Mouse (Mus musculus): ENCODE results near the gene Lmod1.
"Not testable (repeated sequence)": the region's sequence is repeated elsewhere in the genome, so short reads cannot be mapped to it uniquely, and the experiment has no call there.

Gene Lmod1

GRCm38 (mm10) chr1:135361491-135361890 lies 36.9 kb downstream of the Lmod1 start:
- no peak for DNase-seq (ENCODE audit: low read depth, low spot score)

DNA sequence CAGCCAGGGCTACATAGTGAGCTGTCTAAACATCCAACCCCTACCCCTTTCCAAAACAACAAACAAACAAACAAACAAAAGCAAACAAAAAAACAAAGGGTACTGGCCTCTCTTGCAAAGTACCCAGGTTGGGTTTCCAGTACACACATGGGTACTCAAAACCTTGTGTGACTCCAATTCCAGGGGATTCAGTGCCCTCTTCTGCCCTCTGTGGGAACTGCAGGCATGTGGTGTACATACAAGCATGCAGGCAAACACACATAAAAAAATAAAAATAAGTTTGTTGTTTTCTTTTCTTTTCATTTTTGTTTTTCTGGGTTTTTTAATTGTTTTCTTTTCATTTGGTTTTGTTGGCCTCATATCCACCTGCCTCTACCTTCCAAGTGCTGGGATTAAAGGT lies 37.5 kb downstream of the Lmod1 start:
- DNase-seq (ENCODE audit: low read depth, low spot score), result no peak

- no peak for DNase-seq (ENCODE audit: low read depth, low spot score)
Measured at GRCm38 (mm10) chr1:135363446-135363845, 38.8 kb downstream of the Lmod1 start.

DNA sequence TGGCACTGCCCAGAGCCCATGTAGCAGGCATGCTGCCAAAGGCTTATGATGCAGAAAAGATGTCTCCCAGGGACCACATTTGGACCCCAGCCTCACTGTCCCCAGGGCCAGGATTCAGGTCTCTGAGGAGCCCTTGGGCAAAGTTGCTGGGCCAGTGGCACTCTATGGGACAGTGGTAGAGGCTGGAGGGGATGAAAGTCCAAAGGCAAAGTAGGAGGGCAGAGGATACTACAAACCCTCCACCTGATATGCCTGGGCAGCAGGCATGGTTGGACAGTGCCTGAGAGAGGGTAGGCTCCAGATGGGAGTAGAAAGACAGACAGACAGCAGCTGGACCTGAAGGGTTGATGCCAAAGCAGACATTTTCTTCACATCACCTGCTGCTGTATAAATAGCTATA lies 41.8 kb downstream of the Lmod1 start:
- no peak for DNase-seq (ENCODE audit: low read depth, low spot score)

DNA sequence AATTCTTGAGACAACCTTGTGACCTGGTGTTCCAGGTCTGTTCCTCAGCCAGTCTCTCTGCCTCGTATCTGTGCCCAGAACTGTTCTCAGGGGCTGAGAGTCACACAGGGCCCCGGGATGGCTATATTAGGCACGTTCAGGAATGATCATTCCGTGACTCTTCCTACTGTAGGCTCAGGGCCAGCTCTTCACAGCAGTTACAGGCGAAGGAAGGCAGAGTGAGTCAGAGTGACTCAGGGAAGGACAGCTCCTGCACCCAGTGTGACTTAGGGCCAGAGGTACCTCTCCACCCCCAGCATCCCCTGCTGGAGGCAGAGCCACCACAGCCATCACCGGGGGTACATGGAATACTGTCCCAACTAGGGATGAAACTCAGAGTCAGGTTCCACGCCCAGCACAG lies 42.4 kb downstream of the Lmod1 start:
- DNase-seq (ENCODE audit: low read depth, low spot score), result peak; percentile 92

DNA sequence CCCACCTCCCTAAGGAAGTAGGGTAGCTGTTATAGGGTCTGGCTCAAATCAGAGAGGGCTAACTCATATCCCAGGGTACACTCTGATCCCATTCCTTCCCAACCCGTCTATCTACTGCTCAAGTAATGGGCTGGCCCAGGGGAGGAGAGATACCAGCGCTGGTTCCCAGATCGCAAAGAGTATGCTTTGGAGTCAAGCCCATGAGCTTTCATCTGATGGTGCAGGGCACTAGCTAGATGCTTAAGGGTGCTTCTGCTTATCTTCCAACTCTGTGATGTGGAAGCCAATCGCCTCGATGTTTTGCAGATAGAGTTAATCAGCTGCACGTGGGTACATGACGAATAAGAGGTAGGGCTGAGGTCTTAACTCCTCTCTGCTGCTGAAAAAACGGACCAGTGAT lies 43.0 kb downstream of the Lmod1 start:
- DNase-seq (ENCODE audit: low read depth, low spot score), result peak; percentile 40

DNA sequence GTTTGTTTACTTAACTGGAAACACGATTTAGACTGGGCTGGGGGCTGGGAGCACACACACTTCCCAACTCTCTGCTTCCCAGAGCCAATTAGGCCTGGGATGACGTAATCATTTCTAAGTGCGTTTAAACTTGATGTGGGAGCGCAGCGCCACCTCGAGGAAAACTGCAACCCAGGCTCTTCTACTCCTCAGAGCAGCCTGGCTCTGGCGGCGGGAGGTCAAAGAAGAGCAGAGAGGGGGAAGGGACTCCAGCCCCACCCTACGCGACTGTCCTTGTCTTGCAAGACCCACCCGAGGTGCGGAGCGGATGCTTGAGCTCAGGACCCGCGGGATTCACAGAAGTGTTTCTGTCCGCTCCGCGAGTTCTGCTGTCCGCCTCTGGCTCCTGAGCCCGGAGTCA lies 43.6 kb downstream of the Lmod1 start:
- DNase-seq (ENCODE audit: low read depth, low spot score), result peak; percentile 95

DNA sequence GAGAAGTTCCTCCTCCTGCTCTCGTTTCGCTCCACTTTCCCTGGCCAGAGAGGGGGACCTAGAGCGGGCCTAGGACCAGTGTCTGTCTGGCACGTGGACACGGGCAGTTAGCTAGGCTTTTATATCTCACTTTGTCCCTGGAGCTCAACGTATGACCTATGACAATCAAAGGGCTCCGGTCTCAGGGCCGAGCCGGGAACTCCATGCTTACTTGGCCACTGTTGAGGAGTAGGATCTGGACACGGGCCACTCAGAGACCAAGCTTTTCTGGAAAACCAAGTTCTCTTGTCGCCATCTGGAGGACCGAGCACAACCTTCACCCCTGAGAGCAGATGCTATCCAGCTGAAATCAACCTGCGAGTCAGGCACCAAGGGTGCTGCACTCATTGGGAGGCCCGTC lies 44.4 kb downstream of the Lmod1 start:
- DNase-seq (ENCODE audit: low read depth, low spot score), result peak; percentile 87

DNA sequence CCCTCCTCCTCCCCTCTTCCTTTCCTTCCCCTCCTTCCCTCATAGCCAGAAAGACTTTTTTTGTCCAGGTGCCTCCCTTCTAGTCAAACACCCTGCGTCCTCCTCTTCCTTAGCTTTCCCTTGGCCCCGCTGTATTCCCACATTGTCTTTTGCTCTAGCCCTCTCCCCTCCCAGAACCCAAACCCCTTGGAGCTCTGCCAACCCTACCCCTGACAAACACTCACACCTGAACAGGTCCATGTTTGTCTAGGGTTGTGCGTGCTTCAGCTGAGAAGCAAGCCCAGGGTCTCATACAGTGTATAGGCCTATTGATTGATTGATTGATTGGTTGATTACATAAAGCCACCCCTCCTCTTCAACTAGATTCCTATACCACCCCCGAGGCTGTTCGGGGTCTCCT lies 44.8 kb downstream of the Lmod1 start:
- DNase-seq (ENCODE audit: low read depth, low spot score), result no peak

DNA sequence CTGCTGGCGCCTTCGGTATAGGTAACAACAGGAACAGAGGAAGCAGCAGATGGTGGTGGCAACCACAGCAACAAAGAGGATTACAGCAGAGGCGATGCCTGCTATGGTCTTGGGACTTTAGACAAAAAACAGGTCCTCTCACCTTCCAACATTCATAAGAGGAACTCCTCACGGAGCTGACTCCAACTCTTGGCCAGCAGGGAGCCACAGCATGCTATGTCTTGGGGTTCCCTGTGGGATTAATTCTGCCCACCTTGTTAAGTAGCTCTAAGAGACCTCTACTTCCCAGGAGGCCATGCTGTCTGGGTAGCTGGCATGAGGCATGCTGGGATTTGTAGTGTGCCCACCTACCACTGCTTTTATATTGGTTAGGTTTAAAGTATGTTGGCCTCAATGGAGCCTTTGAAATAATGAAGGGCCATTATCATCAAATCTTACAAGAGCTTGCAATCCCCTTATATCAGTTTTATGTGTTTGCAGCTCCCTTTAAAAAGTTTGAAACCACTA lies 48.6 kb downstream of the Lmod1 start:
- DNase-seq (ENCODE audit: low read depth, low spot score), result no peak

- peak; percentile 61 for DNase-seq (ENCODE audit: low read depth, low spot score)
Measured at GRCm38 (mm10) chr1:135374175-135374867, 49.7 kb downstream of the Lmod1 start.

GRCm38 (mm10) chr1:135374868-135375581 lies 50.4 kb downstream of the Lmod1 start, which contains the start of gene Shisa4:
Shisa4 (minus strand) TSS chr1:135375237.
- DNase-seq (ENCODE audit: low read depth, low spot score), result peak; percentile 73

DNA sequence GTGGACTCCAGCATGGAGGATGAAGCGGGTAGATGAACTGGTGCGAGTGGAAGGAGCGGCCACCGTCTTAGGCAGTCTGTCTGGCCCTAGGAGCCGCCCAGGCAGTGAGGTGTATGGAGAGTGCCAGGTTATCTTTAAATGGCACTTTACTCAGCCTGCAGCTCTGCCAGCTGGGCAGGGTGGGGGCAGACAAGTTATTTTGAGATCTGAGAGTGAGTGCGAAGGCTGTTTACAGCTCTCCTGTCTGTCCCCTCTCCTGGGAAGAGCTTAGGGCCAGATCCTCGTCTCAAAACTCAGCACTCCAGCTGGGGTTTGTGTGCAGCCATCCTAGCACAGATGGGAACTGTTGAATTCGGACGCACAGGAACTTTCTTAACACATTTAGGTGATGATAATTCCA lies 54.0 kb downstream of the Lmod1 start:
- DNase-seq (ENCODE audit: low read depth, low spot score), result no peak

- DNase-seq (ENCODE audit: low read depth, low spot score), result no peak
Measured at GRCm38 (mm10) chr1:135379048-135379447, 54.4 kb downstream of the Lmod1 start.

GRCm38 (mm10) chr1:135380071-135380991 lies 55.7 kb downstream of the Lmod1 start:
- no peak for DNase-seq (ENCODE audit: low read depth, low spot score)

GRCm38 (mm10) chr1:135381560-135381959 lies 57.0 kb downstream of the Lmod1 start:
- not testable (repeated sequence) for DNase-seq (ENCODE audit: low read depth, low spot score)

- DNase-seq (ENCODE audit: low read depth, low spot score), result no peak
Measured at GRCm38 (mm10) chr1:135384171-135384570, 59.6 kb downstream of the Lmod1 start.

- DNase-seq (ENCODE audit: low read depth, low spot score), result no peak
Measured at GRCm38 (mm10) chr1:135385161-135385560, 60.6 kb downstream of the Lmod1 start.

DNA sequence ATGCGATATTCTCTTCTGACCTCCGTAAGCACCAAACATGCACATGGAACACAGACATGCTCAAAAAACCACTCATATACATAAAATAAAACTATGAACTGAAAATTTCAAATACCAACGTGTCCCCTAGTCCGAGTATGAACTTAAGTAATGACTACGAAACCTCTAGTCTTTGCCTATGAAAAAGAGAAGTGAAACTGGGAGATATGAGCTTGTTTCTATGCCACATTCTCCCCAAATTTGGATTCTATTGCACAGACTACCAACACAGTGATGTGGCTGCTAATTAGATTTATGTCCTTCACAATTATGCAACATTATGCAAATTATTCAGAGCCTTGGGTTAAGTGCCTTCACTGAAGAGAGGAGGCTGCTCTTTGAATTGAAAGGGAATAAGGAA lies 74.9 kb downstream of the Lmod1 start:
- no peak for DNase-seq (ENCODE audit: low read depth, low spot score)

DNA sequence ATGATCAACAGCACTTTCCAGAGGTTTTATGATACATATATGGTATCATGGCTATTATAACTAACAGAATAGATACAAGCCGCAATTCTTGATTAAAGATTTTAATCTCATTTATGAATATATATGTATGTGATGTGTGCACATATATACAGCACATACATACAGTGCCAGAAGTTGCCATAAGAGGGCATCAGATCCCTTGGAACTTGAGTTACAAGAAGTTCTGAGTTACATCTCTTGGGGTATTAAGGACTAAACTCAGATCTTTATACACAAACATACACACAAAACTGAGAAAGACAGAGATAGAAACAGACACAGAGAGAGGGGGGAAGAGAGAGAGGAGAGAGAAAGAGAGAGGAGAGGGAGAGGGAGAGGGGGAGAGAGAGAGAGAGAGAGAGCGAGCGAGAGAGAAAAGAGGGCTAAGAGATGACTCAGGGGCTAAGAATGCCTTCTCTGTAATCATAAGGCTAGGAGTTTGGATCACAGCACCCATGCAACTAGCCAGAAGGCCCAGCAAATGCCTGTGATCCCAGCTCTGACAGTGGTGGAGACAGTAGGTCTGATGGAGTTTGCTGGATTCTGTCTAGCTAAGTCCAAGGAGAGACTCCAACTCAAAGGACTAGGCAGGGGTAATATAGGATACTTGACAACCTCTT lies 77.0 kb downstream of the Lmod1 start:
- peak; percentile 73 for DNase-seq (ENCODE audit: low read depth, low spot score)

DNA sequence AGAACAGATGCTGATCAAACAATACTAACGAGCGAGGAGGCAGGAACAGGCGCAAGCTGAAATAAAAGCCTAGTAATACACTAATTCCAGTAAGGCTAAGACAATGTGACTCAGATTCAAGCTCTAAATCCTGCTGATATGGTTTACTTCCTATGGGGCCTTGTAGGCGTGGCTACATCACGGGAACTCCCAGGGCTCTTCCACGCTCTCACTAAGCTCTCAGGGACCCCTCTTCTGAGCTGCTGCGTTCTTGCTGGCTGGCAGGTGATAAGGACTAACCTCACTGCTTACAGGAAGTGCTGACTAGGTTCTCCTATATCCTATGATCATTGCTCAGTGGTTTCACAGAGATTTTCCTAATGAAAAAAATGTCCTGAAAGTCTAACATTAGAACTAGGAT lies 80.7 kb downstream of the Lmod1 start:
- no peak for DNase-seq (ENCODE audit: low read depth, low spot score)
